Mouse (Mus musculus): ENCODE data around the gene Ehd1. TPM values are rescaled to one million over a fixed set of nuclear protein-coding genes. Genes with fewer than 3 reads are reported as not detected.

Ehd1 gene
- polyA plus RNA-seq, 1 experiment from 2014 or later: 63.8 TPM

DNA sequence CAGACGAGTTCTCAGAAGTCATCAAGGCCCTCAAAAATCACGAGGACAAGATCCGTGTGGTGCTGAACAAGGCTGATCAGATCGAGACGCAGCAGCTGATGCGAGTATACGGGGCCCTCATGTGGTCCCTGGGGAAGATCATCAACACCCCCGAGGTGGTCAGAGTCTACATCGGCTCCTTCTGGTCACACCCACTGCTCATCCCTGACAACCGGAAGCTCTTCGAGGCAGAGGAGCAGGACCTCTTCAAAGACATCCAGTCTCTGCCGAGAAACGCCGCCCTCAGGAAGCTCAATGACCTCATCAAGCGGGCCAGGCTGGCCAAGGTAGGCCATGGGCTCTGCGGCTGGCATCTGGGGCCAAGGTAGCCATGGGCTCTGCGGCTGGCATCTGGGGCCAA is 17.8 kb downstream of the Ehd1 start:
- no peak overlapping the region for H3K4me2 ChIP-seq (replicated peaks; ENCODE audit: low read depth)
- no peaks in the 10 kb centered on the region for H3K9me3 ChIP-seq (ENCODE audit: control insufficient read depth, low read length)
- ATAC-seq (ENCODE audit: low FRiP score, low TSS enrichment) (no peak), DNase-seq (ENCODE audit: low spot score) (no peak)
- 91% methylated on average over 16 of the region's 17 CpGs for WGBS
- H3K36me3 ChIP-seq (ENCODE audit: control insufficient read depth, insufficient read depth, low read length): peaks cover 31% of the 10 kb centered on the region
- H3K4me1 ChIP-seq (replicated peaks; ENCODE audit: control insufficient read depth, insufficient read depth): no peaks in the 10 kb centered on the region
- H3K27ac ChIP-seq (replicated peaks): no peak overlapping the region
- H3K4me3 ChIP-seq (ENCODE audit: low read depth, low read length): no peak overlapping the region
- H3K9ac ChIP-seq (ENCODE audit: low read length): no peak overlapping the region
- no peaks in the 10 kb centered on the region for H3K27me3 ChIP-seq (ENCODE audit: control insufficient read depth, insufficient read depth, low read length)
- TF ChIP-seq EP300 (optimal IDR thresholded peaks at IDR 0.05) (no peak), CTCF (IDR thresholded peaks at IDR 0.05; ENCODE audit: low read depth) (no peak)

- DNase-seq (ENCODE audit: low spot score): no peak
- TF ChIP-seq CTCF (IDR thresholded peaks at IDR 0.05; ENCODE audit: low read depth) (no peak), EP300 (optimal IDR thresholded peaks at IDR 0.05) (no peak)
- Histone ChIP-seq H3K27ac (replicated peaks) (0 out of 2 replicates have a peak overlapping the region, but pooled peaks have one; percentile 1), H3K9me3 (ENCODE audit: control insufficient read depth, low read length) (no peaks in the 10 kb centered on the region), H3K36me3 (ENCODE audit: control insufficient read depth, insufficient read depth, low read length) (peaks cover 31% of the 10 kb centered on the region), H3K4me1 (replicated peaks; ENCODE audit: control insufficient read depth, insufficient read depth) (no peaks in the 10 kb centered on the region), H3K27me3 (ENCODE audit: control insufficient read depth, insufficient read depth, low read length) (no peaks in the 10 kb centered on the region), H3K4me3 (ENCODE audit: low read depth, low read length) (no peak overlapping the region), H3K4me2 (replicated peaks; ENCODE audit: low read depth) (no peak overlapping the region), H3K9ac (ENCODE audit: low read length) (no peak overlapping the region)
- ATAC-seq (ENCODE audit: low FRiP score, low TSS enrichment): no peak
- 78% methylated on average over 5 of the region's 5 CpGs for WGBS
Measured at GRCm38 (mm10) chr19:6296551-6297210, 20.2 kb downstream of the Ehd1 start.

DNA sequence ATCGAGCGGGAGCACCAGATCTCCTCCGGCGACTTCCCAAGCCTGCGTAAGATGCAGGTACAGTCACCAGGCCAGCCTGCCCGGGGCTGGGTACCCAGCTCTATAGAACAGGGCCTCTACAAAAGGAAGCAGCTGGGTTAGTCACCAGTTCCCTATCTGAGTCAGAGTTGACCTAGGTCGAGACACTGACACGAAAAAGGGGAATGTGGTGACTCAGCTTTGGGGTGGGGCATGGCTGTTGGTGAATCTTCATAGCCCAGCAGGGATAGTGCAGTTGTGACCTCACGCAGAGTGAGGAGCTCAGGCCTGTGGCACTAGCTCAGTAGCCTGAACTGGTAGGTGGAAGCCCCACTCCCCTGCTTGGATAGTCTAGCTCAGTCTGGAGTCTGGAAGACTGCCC is 21.1 kb downstream of the Ehd1 start:
- peak; percentile 80 for ATAC-seq (ENCODE audit: low FRiP score, low TSS enrichment)
- 68% methylated on average over 9 of the region's 9 CpGs for WGBS
- no peak for TF ChIP-seq CTCF (IDR thresholded peaks at IDR 0.05; ENCODE audit: low read depth)
- TF ChIP-seq EP300 (optimal IDR thresholded peaks at IDR 0.05): no peak

GRCm38 (mm10) chr19:6299003-6299402 is 22.5 kb downstream of the Ehd1 start:
- H3K27ac ChIP-seq (replicated peaks): peak overlapping the region; percentile 25
- TF ChIP-seq EP300 (optimal IDR thresholded peaks at IDR 0.05): no peak
- TF ChIP-seq CTCF (IDR thresholded peaks at IDR 0.05; ENCODE audit: low read depth): no peak
- H3K4me1 ChIP-seq (replicated peaks; ENCODE audit: control insufficient read depth, insufficient read depth): no peaks in the 10 kb centered on the region
- no peaks in the 10 kb centered on the region for H3K27me3 ChIP-seq (ENCODE audit: control insufficient read depth, insufficient read depth, low read length)
- H3K36me3 ChIP-seq (ENCODE audit: control insufficient read depth, insufficient read depth, low read length): peaks cover 31% of the 10 kb centered on the region
- 76% methylated on average over 4 of the region's 4 CpGs for WGBS
- no peak overlapping the region for H3K4me2 ChIP-seq (replicated peaks; ENCODE audit: low read depth)
- H3K9me3 ChIP-seq (ENCODE audit: control insufficient read depth, low read length): no peaks in the 10 kb centered on the region
- no peak overlapping the region for H3K4me3 ChIP-seq (ENCODE audit: low read depth, low read length)
- no peak for DNase-seq (ENCODE audit: low spot score)
- no peak for ATAC-seq (ENCODE audit: low FRiP score, low TSS enrichment)
- H3K9ac ChIP-seq (ENCODE audit: low read length): no peak overlapping the region

More for the DNA sequence above, 21.1 kb downstream of the Ehd1 start:
- no peak for DNase-seq (ENCODE audit: low spot score)
- Histone ChIP-seq H3K36me3 (ENCODE audit: control insufficient read depth, insufficient read depth, low read length) (peaks cover 31% of the 10 kb centered on the region), H3K4me2 (replicated peaks; ENCODE audit: low read depth) (no peak overlapping the region), H3K9ac (ENCODE audit: low read length) (no peak overlapping the region), H3K9me3 (ENCODE audit: control insufficient read depth, low read length) (no peaks in the 10 kb centered on the region), H3K4me3 (ENCODE audit: low read depth, low read length) (no peak overlapping the region), H3K27me3 (ENCODE audit: control insufficient read depth, insufficient read depth, low read length) (no peaks in the 10 kb centered on the region), H3K4me1 (replicated peaks; ENCODE audit: control insufficient read depth, insufficient read depth) (no peaks in the 10 kb centered on the region), H3K27ac (replicated peaks) (peak overlapping the region; percentile 67)

GRCm38 (mm10) chr19:6299450-6300267 is 23.1 kb downstream of the Ehd1 start:
- Histone ChIP-seq H3K9me3 (ENCODE audit: control insufficient read depth, low read length) (no peaks in the 10 kb centered on the region), H3K9ac (ENCODE audit: low read length) (no peak overlapping the region), H3K4me1 (replicated peaks; ENCODE audit: control insufficient read depth, insufficient read depth) (no peaks in the 10 kb centered on the region), H3K36me3 (ENCODE audit: control insufficient read depth, insufficient read depth, low read length) (peaks cover 28% of the 10 kb centered on the region), H3K4me3 (ENCODE audit: low read depth, low read length) (no peak overlapping the region), H3K27ac (replicated peaks) (peak overlapping the region; percentile 25; the same call in 1 of the 2 replicates), H3K27me3 (ENCODE audit: control insufficient read depth, insufficient read depth, low read length) (no peaks in the 10 kb centered on the region), H3K4me2 (replicated peaks; ENCODE audit: low read depth) (no peak overlapping the region)
- no peak for TF ChIP-seq EP300 (optimal IDR thresholded peaks at IDR 0.05)
- no peak for TF ChIP-seq CTCF (IDR thresholded peaks at IDR 0.05; ENCODE audit: low read depth)
- 67% methylated on average over 7 of the region's 7 CpGs for WGBS
- ATAC-seq (ENCODE audit: low FRiP score, low TSS enrichment): peak; percentile 8; the same call in 1 of the 2 replicates
- DNase-seq (ENCODE audit: low spot score): no peak
